Mouse (Mus musculus) forebrain, embryonic 13.5 days (tissue): ENCODE measurements around the gene Fnbp1l. TPM values are rescaled to one million over a fixed set of nuclear protein-coding genes. Genes with fewer than 3 reads are reported as not detected.

Experiments
- ATAC-seq: fragments of 200-750 bp; cut with Nextera tagmentation; 2 replicates; pipeline ENCODE4 v1.8.0; 2017
- H3K27ac ChIP-seq: fragments of 300-500 bp; sonication (generic); 2 replicates; pipeline ENCODE4 v1.5.1; 2015; ENCODE audit warnings: inconsistent platforms, mild to moderate bottlenecking, moderate library complexity
- H3K27me3 ChIP-seq: fragments of 300-500 bp; sonication (generic); 2 replicates; pipeline ENCODE4 v1.6.1; 2015; ENCODE audit warnings: mild to moderate bottlenecking, inconsistent platforms
- H3K36me3 ChIP-seq: fragments of 300-500 bp; sonication (generic); 2 replicates; pipeline ENCODE4 v1.6.1; 2015; ENCODE audit warnings: mild to moderate bottlenecking, inconsistent platforms; ENCODE audit not compliant: poor library complexity, severe bottlenecking
- H3K4me1 ChIP-seq: fragments of 300-500 bp; sonication (generic); 2 replicates; pipeline ENCODE4 v1.6.1; 2015; ENCODE audit warnings: inconsistent platforms
- H3K4me2 ChIP-seq: fragments of 300-500 bp; sonication (generic); 2 replicates; pipeline ENCODE4 v1.6.1; 2015; ENCODE audit warnings: inconsistent platforms, mild to moderate bottlenecking, moderate library complexity
- H3K4me3 ChIP-seq: fragments of 300-500 bp; sonication (generic); 2 replicates; pipeline ENCODE4 v1.5.1; 2015; ENCODE audit warnings: mild to moderate bottlenecking, inconsistent platforms
- H3K9ac ChIP-seq: fragments of 300-500 bp; sonication (generic); 2 replicates; pipeline ENCODE4 v1.6.1; 2015; ENCODE audit warnings: mild to moderate bottlenecking, inconsistent platforms
- H3K9me3 ChIP-seq: fragments of 300-500 bp; sonication (generic); replicated peaks from 2 replicates; pipeline ENCODE4 v1.6.1; 2016; ENCODE audit warnings: inconsistent platforms
- WGBS: fragments of 180-500 bp; shearing (Covaris S2); methylation state at CpG from one replicate; pipeline ENCODE4 v1.1.7; 2015; 5-methylcytosine and 5-hydroxymethylcytosine counted together
- polyA plus RNA-seq: library from polyadenylated mRNA; unstranded; fragments of >200 nt; fragmentation: Nextera tagmentation; extraction: Ambion mirVana; gene quantifications from 2 replicates; pipeline ENCODE4 v1.2.1, GENCODE M21; 2015

Gene Fnbp1l
- polyA plus RNA-seq: 181 and 194 TPM in 2 replicates

- WGBS: under 1% methylated on average over 60 of the region's 118 CpGs
- H3K4me1 ChIP-seq: peaks cover 42% of the 10 kb centered on the region
Measured at GRCm38 (mm10) chr3:122618991-122619930, at the start of gene Fnbp1l. Gene Fnbp1l (minus strand): TSS chr3:122619715.

GRCm38 (mm10) chr3:122660795-122661194 lies 41.3 kb upstream of the Fnbp1l start:
- no peaks in the 10 kb centered on the region for H3K4me1 ChIP-seq
- no peak overlapping the region for H3K9ac ChIP-seq
- no peak overlapping the region for H3K27ac ChIP-seq
- H3K27me3 ChIP-seq: no peaks in the 10 kb centered on the region
- ATAC-seq: no peak
- no peak overlapping the region for H3K4me3 ChIP-seq
- H3K36me3 ChIP-seq: no peaks in the 10 kb centered on the region
- WGBS: 91% methylated on average over 2 of the region's 2 CpGs
- H3K9me3 ChIP-seq: no peaks in the 10 kb centered on the region
- no peak overlapping the region for H3K4me2 ChIP-seq

More at GRCm38 (mm10) chr3:122618991-122619930, at the start of gene Fnbp1l:
- ATAC-seq: peak; percentile 88
- peak within 1 kb of the TSS; percentile 73 for H3K4me2 ChIP-seq
- H3K27me3 ChIP-seq: no peaks in the 10 kb centered on the region
- H3K4me3 ChIP-seq: peak within 1 kb of the TSS; percentile 97
- H3K9ac ChIP-seq: peak within 1 kb of the TSS; percentile 100
- H3K36me3 ChIP-seq: no peaks in the 10 kb centered on the region
- peak within 1 kb of the TSS; percentile 99 for H3K27ac ChIP-seq
- H3K9me3 ChIP-seq: no peaks in the 10 kb centered on the region

GRCm38 (mm10) chr3:122659261-122659917 lies 39.9 kb upstream of the Fnbp1l start:
- H3K4me2 ChIP-seq: no peak overlapping the region
- H3K9me3 ChIP-seq: no peaks in the 10 kb centered on the region
- ATAC-seq: no peak
- no peaks in the 10 kb centered on the region for H3K36me3 ChIP-seq
- no peak overlapping the region for H3K4me3 ChIP-seq
- WGBS: 88% methylated on average over 5 of the region's 5 CpGs
- H3K27me3 ChIP-seq: no peaks in the 10 kb centered on the region
- H3K9ac ChIP-seq: no peak overlapping the region
- no peak overlapping the region for H3K27ac ChIP-seq
- no peaks in the 10 kb centered on the region for H3K4me1 ChIP-seq

- Histone ChIP-seq H3K27ac (no peak overlapping the region), H3K4me3 (no peak overlapping the region), H3K4me1 (peaks cover 4% of the 10 kb centered on the region; the same call in 1 of the 2 replicates), H3K4me2 (no peak overlapping the region), H3K9me3 (no peaks in the 10 kb centered on the region), H3K27me3 (no peaks in the 10 kb centered on the region), H3K36me3 (no peaks in the 10 kb centered on the region), H3K9ac (peak overlapping the region; percentile 23; the same call in 1 of the 2 replicates)
- 0 out of 2 replicates have a peak, but pooled peaks have one; percentile 24 for ATAC-seq
- 65% methylated on average over 13 of the region's 13 CpGs for WGBS
Measured at GRCm38 (mm10) chr3:122647195-122647837, 27.8 kb upstream of the Fnbp1l start.

GRCm38 (mm10) chr3:122640286-122640685 lies 20.8 kb upstream of the Fnbp1l start:
- H3K27me3 ChIP-seq: no peaks in the 10 kb centered on the region
- H3K9me3 ChIP-seq: no peaks in the 10 kb centered on the region
- peaks cover 2% of the 10 kb centered on the region; the same call in 1 of the 2 replicates for H3K4me1 ChIP-seq
- no peak overlapping the region for H3K27ac ChIP-seq
- no peak overlapping the region for H3K4me2 ChIP-seq
- no peak overlapping the region for H3K4me3 ChIP-seq
- no peak overlapping the region for H3K9ac ChIP-seq
- ATAC-seq: 0 out of 2 replicates have a peak, but pooled peaks have one; percentile 3
- no peaks in the 10 kb centered on the region for H3K36me3 ChIP-seq

- peaks cover 7% of the 10 kb centered on the region; the same call in 1 of the 2 replicates for H3K4me1 ChIP-seq
- H3K27me3 ChIP-seq: no peaks in the 10 kb centered on the region
- H3K9ac ChIP-seq: no peak overlapping the region
- H3K4me3 ChIP-seq: no peak overlapping the region
- 81% methylated on average over 2 of the region's 2 CpGs for WGBS
- no peaks in the 10 kb centered on the region for H3K36me3 ChIP-seq
- ATAC-seq: peak; percentile 61; the same call in 1 of the 2 replicates
- H3K27ac ChIP-seq: no peak overlapping the region
- no peaks in the 10 kb centered on the region for H3K9me3 ChIP-seq
- H3K4me2 ChIP-seq: no peak overlapping the region
Measured at GRCm38 (mm10) chr3:122639197-122639475, 19.6 kb upstream of the Fnbp1l start.

GRCm38 (mm10) chr3:122638329-122639196 lies 19.0 kb upstream of the Fnbp1l start:
- Histone ChIP-seq H3K9ac (no peak overlapping the region), H3K27ac (no peak overlapping the region), H3K4me2 (no peak overlapping the region), H3K27me3 (no peaks in the 10 kb centered on the region), H3K4me1 (peaks cover 7% of the 10 kb centered on the region; the same call in 1 of the 2 replicates), H3K4me3 (no peak overlapping the region), H3K9me3 (no peaks in the 10 kb centered on the region), H3K36me3 (no peaks in the 10 kb centered on the region)
- peak; percentile 86 for ATAC-seq
- WGBS: 40% methylated on average over 14 of the region's 14 CpGs

- WGBS: 94% methylated on average over 1 of the region's 1 CpGs
- Histone ChIP-seq H3K4me2 (no peak overlapping the region), H3K4me3 (no peak overlapping the region), H3K4me1 (peaks cover 7% of the 10 kb centered on the region; the same call in 1 of the 2 replicates), H3K27ac (no peak overlapping the region), H3K36me3 (no peaks in the 10 kb centered on the region), H3K9ac (no peak overlapping the region), H3K9me3 (no peaks in the 10 kb centered on the region), H3K27me3 (no peaks in the 10 kb centered on the region)
- no peak for ATAC-seq
Measured at GRCm38 (mm10) chr3:122637280-122637679, 17.8 kb upstream of the Fnbp1l start.

GRCm38 (mm10) chr3:122635246-122635645 lies 15.7 kb upstream of the Fnbp1l start:
- no peak overlapping the region for H3K4me3 ChIP-seq
- 5% methylated on average over 12 of the region's 12 CpGs for WGBS
- no peak overlapping the region for H3K27ac ChIP-seq
- H3K4me1 ChIP-seq: peaks cover 7% of the 10 kb centered on the region; the same call in 1 of the 2 replicates
- H3K9ac ChIP-seq: no peak overlapping the region
- ATAC-seq: no peak
- H3K27me3 ChIP-seq: no peaks in the 10 kb centered on the region
- no peaks in the 10 kb centered on the region for H3K36me3 ChIP-seq
- no peaks in the 10 kb centered on the region for H3K9me3 ChIP-seq
- peak overlapping the region; percentile 30 for H3K4me2 ChIP-seq

GRCm38 (mm10) chr3:122629580-122629979 lies 10.1 kb upstream of the Fnbp1l start:
- H3K9me3 ChIP-seq: no peaks in the 10 kb centered on the region
- peak; percentile 50; the same call in 1 of the 2 replicates for ATAC-seq
- peaks cover 3% of the 10 kb centered on the region; the same call in 1 of the 2 replicates for H3K4me1 ChIP-seq
- H3K4me3 ChIP-seq: no peak overlapping the region
- peak overlapping the region; percentile 14; the same call in 1 of the 2 replicates for H3K4me2 ChIP-seq
- H3K27me3 ChIP-seq: no peaks in the 10 kb centered on the region
- H3K9ac ChIP-seq: no peak overlapping the region
- no peaks in the 10 kb centered on the region for H3K36me3 ChIP-seq
- no peak overlapping the region for H3K27ac ChIP-seq
- 12% methylated on average over 13 of the region's 13 CpGs for WGBS

GRCm38 (mm10) chr3:122628956-122629355 lies 9.4 kb upstream of the Fnbp1l start:
- ATAC-seq: no peak
- no peaks in the 10 kb centered on the region for H3K36me3 ChIP-seq
- H3K27ac ChIP-seq: no peak overlapping the region
- no peak overlapping the region for H3K9ac ChIP-seq
- peaks cover 6% of the 10 kb centered on the region; the same call in 1 of the 2 replicates for H3K4me1 ChIP-seq
- WGBS: 75% methylated on average over 3 of the region's 3 CpGs
- H3K27me3 ChIP-seq: no peaks in the 10 kb centered on the region
- H3K4me3 ChIP-seq: no peak overlapping the region
- no peak overlapping the region for H3K4me2 ChIP-seq
- no peaks in the 10 kb centered on the region for H3K9me3 ChIP-seq
